Mouse (Mus musculus): ENCODE results near the gene Ptpdc1. TPM values are rescaled to one million over a fixed set of nuclear protein-coding genes. Genes with fewer than 3 reads are reported as not detected.

Gene Ptpdc1
- polyA plus RNA-seq, 1 experiment from 2014 or later: 16.9 TPM

GRCm38 (mm10) chr13:48540488-48540887 lies 85.0 kb downstream of the Ptpdc1 start:
- Histone ChIP-seq H3K27ac (replicated peaks) (no peak overlapping the region), H3K36me3 (peaks cover 13% of the 10 kb centered on the region), H3K27me3 (no peaks in the 10 kb centered on the region), H3K9me3 (no peaks in the 10 kb centered on the region), H3K4me3 (no peak overlapping the region), H3K4me2 (replicated peaks) (no peak overlapping the region), H3K4me1 (peaks cover 23% of the 10 kb centered on the region), H3K9ac (replicated peaks) (no peak overlapping the region)
- WGBS: 71% methylated on average over 1 of the region's 1 CpGs
- ATAC-seq (ENCODE audit: low FRiP score, low read depth): no peak

- WGBS: 86% methylated on average over 5 of the region's 5 CpGs
- no peak overlapping the region for H3K4me3 ChIP-seq
- H3K9ac ChIP-seq (replicated peaks): no peak overlapping the region
- H3K9me3 ChIP-seq: no peaks in the 10 kb centered on the region
- H3K27me3 ChIP-seq: no peaks in the 10 kb centered on the region
- H3K36me3 ChIP-seq: peaks cover 16% of the 10 kb centered on the region
- no peak overlapping the region for H3K27ac ChIP-seq (replicated peaks)
- H3K4me2 ChIP-seq (replicated peaks): no peak overlapping the region
- ATAC-seq (ENCODE audit: low FRiP score, low read depth): no peak
- no peaks in the 10 kb centered on the region for H3K4me1 ChIP-seq
Measured at GRCm38 (mm10) chr13:48533441-48533840, 92.0 kb downstream of the Ptpdc1 start.

- H3K4me2 ChIP-seq (replicated peaks): no peak overlapping the region
- 86% methylated on average over 2 of the region's 2 CpGs for WGBS
- H3K27ac ChIP-seq (replicated peaks): no peak overlapping the region
- H3K36me3 ChIP-seq: 0 out of 2 replicates have a peak, but pooled peaks cover 5% of the 10 kb centered on the region
- ATAC-seq (ENCODE audit: low FRiP score, low read depth): no peak
- no peak overlapping the region for H3K4me3 ChIP-seq
- no peaks in the 10 kb centered on the region for H3K27me3 ChIP-seq
- no peak overlapping the region for H3K9ac ChIP-seq (replicated peaks)
- H3K9me3 ChIP-seq: no peaks in the 10 kb centered on the region
- H3K4me1 ChIP-seq: no peaks in the 10 kb centered on the region
Measured at GRCm38 (mm10) chr13:48531448-48531847, 94.0 kb downstream of the Ptpdc1 start.

GRCm38 (mm10) chr13:48530685-48531084 lies 94.8 kb downstream of the Ptpdc1 start:
- Histone ChIP-seq H3K9ac (replicated peaks) (no peak overlapping the region), H3K4me2 (replicated peaks) (no peak overlapping the region), H3K9me3 (no peaks in the 10 kb centered on the region), H3K4me3 (no peak overlapping the region), H3K27me3 (no peaks in the 10 kb centered on the region), H3K4me1 (no peaks in the 10 kb centered on the region), H3K27ac (replicated peaks) (no peak overlapping the region), H3K36me3 (0 out of 2 replicates have a peak, but pooled peaks cover 3% of the 10 kb centered on the region)
- ATAC-seq (ENCODE audit: low FRiP score, low read depth): no peak
- WGBS: 79% methylated on average over 2 of the region's 2 CpGs

DNA sequence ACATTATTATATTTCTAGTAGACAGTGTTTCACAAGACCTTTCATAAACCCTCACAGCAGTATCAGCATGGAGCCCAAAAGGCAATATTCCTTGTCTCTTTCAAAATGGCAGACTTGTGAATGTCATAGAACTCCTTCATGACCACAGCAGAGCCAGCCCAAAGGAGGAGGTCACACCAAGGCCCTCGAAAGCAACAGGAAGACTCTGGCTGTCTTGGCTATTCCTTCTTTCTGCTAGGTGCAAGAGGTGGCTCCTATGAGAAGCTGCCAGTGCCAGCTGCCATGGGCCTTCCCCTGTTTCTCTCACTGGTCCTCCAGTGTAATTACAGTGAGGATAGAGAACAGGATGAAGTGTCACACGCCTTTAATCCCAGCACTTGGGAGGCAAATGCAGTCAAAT lies 96.4 kb downstream of the Ptpdc1 start:
- H3K4me1 ChIP-seq: no peaks in the 10 kb centered on the region
- H3K4me3 ChIP-seq: no peak overlapping the region
- no peaks in the 10 kb centered on the region for H3K9me3 ChIP-seq
- no peaks in the 10 kb centered on the region for H3K27me3 ChIP-seq
- no peak overlapping the region for H3K9ac ChIP-seq (replicated peaks)
- no peak for ATAC-seq (ENCODE audit: low FRiP score, low read depth)
- H3K36me3 ChIP-seq: no peaks in the 10 kb centered on the region
- H3K4me2 ChIP-seq (replicated peaks): no peak overlapping the region
- no peak overlapping the region for H3K27ac ChIP-seq (replicated peaks)
- 40% methylated on average over 2 of the region's 2 CpGs for WGBS

DNA sequence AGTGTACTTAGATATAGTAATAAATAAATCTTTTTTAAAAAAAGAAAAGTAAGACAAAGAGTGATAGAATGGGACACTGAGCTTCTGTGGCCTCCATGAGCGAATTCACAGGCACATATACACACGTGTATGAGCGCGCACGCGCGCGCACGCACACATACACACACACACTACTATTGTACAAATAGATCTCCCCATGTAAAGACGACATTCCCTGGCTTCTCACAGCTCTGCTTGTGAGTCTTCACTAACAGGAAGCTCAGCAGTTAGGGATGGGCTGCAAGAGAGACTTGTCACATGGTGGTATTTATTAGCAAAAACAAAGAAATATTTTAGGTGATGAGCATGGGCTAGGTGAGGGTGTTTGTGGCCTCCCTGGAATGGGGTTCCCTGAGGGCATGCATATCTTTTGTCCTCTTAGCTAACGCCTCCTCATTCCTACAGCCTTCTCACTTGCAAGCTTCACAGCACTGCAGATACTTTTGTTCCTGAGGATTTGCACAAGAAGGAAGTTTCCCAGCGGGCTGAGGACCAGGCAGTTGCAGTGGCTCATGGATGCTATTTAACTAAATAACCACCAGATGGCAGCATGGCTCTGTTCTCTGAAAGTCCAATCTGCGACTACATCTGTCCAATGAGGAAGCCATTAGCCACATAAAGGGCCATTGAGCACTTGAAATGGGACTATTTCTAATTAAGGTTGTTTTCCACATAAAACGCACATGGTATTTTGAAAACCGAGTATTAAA lies 97.2 kb downstream of the Ptpdc1 start:
- Histone ChIP-seq H3K4me3 (no peak overlapping the region), H3K27ac (replicated peaks) (no peak overlapping the region), H3K9ac (replicated peaks) (no peak overlapping the region), H3K4me2 (replicated peaks) (no peak overlapping the region), H3K27me3 (no peaks in the 10 kb centered on the region), H3K36me3 (no peaks in the 10 kb centered on the region), H3K9me3 (no peaks in the 10 kb centered on the region), H3K4me1 (no peaks in the 10 kb centered on the region)
- WGBS: 53% methylated on average over 15 of the region's 15 CpGs
- peak; percentile 38; the same call in 1 of the 2 replicates for ATAC-seq (ENCODE audit: low FRiP score, low read depth)

MicroRNA genes within 50 kb of the gene (microRNA counts, 519-probe panel; counts per million panel counts)
- 6,253 counts per million, percentile 67 among the panel's probes with 10 or more counts for microRNA mmu-let-7a
- microRNA mmu-let-7d: 7,500 counts per million, percentile 84 among the panel's probes with 10 or more counts
- 5,087 counts per million, percentile 43 among the panel's probes with 10 or more counts for microRNA mmu-let-7f

Small RNA genes within 50 kb of the gene (microRNA-seq; reads per million reads assigned to microRNA genes)
- gene Gm24111 (not detected), gene Mirlet7a-1 (65.9 reads per million, percentile 46 among the genes with 10 or more reads in this experiment), gene Mirlet7d (1,646 reads per million, percentile 83 among the genes with 10 or more reads in this experiment), gene Mirlet7f-1 (not detected)

Other genes starting within 250 kb of the Ptpdc1 start
- gene Zfp169, start 112.2 kb downstream of the Ptpdc1 start, polyA plus RNA-seq (2016; fragmentation: Nextera tagmentation; extraction: Ambion mirVana): 5.5 and 6.0 TPM in 2 replicates
- gene A830005F24Rik, start 112.1 kb downstream of the Ptpdc1 start, polyA plus RNA-seq (2016; fragmentation: Nextera tagmentation; extraction: Ambion mirVana): 1.5 and 1.6 TPM in 2 replicates
- gene Barx1, start 37.3 kb upstream of the Ptpdc1 start, polyA plus RNA-seq (2016; fragmentation: Nextera tagmentation; extraction: Ambion mirVana): 0.21 and 0.29 TPM in 2 replicates
- gene Phf2, start 245.5 kb upstream of the Ptpdc1 start, polyA plus RNA-seq (2016; fragmentation: Nextera tagmentation; extraction: Ambion mirVana): 11.3 and 11.4 TPM in 2 replicates